Mouse (Mus musculus): ENCODE measurements at regions not wholly inside any gene's neighbourhood (a gene's known extent, or its start where the extent isn't known, plus 50 kb on each side); places are given as distances from the start of the nearest gene placed in this dataset.
A peak's percentile ranks its signal among the peaks of the same experiment; 100 is the strongest.

- DNase-seq (ENCODE audit: low spot score), result no peak
Measured at GRCm38 (mm10) chr13:46222031-46222430, 51.5 kb upstream of the Stmnd1 start.

DNA sequence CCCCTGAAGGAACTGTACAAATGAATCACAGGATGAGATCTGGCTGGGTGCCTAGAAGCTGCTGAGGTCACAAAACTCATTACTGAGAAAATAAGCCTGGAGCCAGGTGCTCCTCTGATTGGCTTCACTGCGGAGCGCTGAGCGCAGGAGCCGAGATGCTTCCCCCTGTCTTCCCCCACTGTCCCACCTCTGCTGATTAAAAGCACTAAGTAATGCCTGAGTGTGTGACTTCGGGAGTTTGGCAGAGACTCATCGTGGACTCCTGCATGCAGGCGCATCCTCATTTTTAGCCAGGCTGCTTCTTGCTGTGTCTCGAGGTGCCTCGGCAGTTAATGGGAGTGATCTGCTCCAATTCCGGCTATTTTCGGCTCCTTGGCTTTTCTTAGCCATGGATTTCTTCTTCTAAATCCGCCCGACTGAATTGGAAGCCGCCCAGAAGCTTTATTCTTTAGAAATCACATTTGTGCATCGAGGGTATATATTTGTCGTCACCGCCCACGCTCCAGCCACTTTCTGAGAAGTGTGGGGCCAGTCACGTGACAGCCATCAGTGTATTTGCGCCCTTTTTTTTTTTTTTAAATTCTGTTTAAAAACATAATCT lies 55.3 kb upstream of the Stmnd1 start:
- DNase-seq (ENCODE audit: low spot score), result no peak

DNA sequence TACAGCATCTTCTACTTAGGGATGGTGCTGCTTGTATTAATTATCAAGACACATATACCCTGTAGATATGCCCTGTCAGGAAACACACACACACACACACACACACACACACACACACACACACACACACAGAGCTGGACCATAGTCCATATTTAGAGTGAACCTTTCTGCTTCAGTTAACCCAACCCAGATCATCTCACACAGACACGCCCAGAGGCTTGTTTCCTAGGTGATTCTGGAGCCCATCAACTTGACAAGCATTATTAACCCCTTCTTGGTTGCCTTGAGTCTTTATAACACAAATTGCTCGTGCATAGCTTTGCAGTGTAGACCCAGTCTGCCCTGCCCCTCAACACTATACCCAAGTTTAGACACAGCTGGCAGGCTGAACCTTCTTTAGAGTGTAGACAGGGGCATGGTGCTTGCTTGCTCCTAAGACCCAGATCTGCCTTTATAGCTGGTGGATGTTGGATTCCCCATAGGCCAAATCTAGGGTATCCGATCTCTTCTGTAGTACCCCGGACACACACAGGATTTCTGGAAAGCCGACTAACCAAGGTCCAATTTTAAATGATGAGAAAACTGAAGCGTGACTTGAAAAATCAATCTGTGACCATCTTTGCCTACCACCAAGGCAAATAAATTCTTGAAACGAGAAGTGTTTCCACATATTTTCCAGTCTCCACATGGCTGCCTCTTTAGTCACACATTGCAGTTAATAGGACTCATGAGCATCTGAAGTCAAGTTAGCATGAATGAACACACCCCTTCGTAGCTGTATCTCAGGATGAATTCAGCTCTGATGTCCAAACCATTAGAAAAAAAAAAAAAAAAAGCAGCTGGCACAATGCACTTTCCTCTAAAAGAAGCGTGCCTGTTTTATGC lies 56.3 kb upstream of the Stmnd1 start:
- no peak for DNase-seq (ENCODE audit: low spot score)

GRCm38 (mm10) chr13:46203551-46203950 lies 70.0 kb upstream of the Stmnd1 start:
- DNase-seq (ENCODE audit: low spot score), result no peak

DNA sequence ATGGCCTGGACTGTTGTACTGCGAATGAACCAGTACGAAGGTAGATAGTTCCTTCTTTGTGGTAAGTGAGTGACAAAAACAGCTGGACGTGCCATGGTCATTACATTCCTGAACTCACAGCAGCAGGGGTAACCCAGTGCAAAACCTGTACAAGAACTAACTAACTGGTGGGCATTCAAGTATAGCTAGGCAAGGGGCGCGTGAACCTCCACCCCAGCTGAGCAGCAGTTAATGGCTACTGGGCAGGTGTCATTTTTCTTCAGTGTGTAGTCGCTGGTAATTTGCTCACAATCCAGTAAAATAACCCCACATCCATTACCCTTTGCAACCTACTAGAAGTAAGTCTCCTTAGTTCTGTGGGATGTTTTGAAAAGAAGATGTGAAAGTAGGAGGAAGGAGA lies 70.9 kb upstream of the Stmnd1 start:
- DNase-seq (ENCODE audit: low spot score), result no peak

DNA sequence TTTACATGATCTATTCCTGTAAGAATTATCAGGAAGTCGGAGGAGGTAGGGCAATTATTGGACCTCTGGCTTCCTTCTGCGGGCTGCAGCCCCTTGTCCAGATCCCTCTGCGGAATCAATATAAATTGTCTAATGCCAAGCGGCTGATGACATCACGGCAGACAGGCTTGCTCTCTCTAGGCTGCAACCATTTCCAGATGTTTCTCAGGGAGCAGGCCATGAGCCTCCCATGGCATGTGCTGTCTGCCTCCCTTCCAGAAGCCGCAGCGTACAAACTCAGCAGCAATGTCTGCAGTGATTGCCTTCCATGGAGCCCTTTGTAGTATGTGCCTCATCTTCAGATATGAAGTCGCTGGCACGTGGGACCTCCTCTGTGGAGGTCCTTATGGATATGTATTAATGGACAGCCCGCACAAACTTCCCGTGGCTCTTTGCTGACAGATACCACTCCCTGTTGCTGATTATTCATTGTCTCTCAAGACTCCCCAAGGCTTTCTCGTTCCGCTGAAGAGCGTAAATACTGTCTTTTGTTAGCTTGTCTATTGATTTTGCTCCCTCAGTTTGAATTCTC lies 72.4 kb upstream of the Stmnd1 start:
- no peak for DNase-seq (ENCODE audit: low spot score)

- no peak for DNase-seq (ENCODE audit: low spot score)
Measured at GRCm38 (mm10) chr13:46193131-46193530, 80.4 kb upstream of the Stmnd1 start.

- no peak for DNase-seq (ENCODE audit: low spot score)
Measured at GRCm38 (mm10) chr13:46189726-46190125, 83.8 kb upstream of the Stmnd1 start.

- DNase-seq (ENCODE audit: low spot score), result peak; percentile 25
Measured at GRCm38 (mm10) chr13:46182851-46183250, 90.7 kb upstream of the Stmnd1 start.

DNA sequence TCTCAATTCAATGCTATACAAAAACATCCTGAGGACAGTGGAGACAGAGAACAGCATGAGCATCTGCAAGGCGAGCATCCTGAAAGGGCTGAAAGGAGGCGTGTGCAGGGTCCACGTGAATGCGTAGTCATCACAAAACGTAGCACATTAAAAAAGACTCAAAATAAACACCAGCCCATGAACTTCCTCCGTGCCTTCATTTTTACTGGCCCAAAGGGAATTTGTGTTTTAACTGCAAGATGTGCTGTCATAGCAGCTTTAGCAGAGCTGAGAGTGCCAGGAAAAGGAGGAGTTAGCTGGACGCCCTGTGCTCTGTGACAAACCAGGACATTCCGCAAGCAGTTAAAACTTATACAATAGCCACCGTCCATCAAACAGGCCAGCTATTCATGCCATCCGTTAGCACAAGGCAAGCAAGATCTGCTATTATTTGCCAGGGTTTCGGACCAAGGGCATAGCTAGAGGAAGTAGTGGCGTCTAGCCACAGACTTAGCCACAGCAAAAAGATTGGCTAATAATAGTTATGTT lies 92.9 kb upstream of the Stmnd1 start:
- DNase-seq (ENCODE audit: low spot score), result no peak

DNA sequence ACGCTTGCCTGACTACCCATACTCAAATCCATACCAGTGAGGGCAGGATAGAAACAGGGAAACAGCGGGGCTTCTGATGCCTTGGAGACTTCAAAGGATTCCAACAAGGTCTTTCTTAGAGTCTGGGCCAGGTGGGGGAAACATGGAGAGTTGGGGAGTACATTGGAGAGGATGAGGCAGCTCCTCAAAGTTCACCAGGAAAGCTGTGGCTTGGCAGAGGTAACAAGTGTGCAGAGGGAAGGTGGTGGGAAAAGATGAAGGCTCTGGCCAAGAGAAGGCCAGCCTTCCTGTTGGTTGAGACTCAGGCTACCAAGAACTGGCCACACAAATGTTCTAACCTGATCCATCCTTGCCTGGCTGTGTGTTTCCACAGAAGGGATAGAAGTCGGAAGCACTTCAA lies 93.6 kb upstream of the Stmnd1 start:
- DNase-seq (ENCODE audit: low spot score), result no peak

- no peak for DNase-seq (ENCODE audit: low spot score)
Measured at GRCm38 (mm10) chr13:46173103-46173502, 100.4 kb upstream of the Stmnd1 start.

- DNase-seq (ENCODE audit: low spot score), result peak; percentile 65
Measured at GRCm38 (mm10) chr13:46162025-46162374, 111.5 kb upstream of the Stmnd1 start.

DNA sequence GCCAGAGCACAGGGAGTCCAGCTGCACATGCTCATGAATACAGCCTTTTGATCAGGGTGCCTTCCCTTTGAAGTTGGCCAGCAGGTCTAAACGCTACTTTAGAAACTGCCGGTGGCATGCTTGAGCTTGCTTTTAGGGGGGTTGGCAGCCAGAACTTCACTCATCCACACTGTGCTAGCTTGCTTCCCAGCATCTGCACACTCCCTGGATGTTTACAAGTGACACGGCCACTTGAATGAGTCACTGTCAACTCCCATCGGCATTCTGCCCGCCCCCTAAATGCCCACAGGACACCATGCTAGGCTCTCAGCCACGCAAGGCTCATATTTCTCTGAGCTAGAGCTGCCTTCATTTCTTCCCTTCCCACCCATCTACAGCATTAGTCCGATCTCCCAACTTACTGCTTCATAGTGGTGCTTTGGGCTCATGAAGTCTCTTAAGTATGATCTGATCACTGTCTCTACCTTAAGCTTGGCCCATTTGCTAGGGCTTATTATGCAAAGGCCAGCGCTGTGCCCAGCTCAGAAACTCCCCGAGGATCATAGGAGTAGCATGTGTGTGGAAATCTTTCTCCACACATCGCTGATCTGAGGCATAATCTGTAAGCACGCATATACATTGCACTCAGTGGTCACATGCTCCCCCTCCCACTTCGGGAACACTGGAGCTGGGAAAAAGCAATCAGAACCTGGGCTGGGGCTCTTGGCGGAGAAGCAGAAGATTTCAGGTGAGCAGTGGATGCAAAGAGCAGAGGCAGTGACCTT lies 112.1 kb upstream of the Stmnd1 start:
- DNase-seq (ENCODE audit: low spot score), result no peak

GRCm38 (mm10) chr13:46159354-46159753 lies 114.2 kb upstream of the Stmnd1 start:
- no peak for DNase-seq (ENCODE audit: low spot score)

DNA sequence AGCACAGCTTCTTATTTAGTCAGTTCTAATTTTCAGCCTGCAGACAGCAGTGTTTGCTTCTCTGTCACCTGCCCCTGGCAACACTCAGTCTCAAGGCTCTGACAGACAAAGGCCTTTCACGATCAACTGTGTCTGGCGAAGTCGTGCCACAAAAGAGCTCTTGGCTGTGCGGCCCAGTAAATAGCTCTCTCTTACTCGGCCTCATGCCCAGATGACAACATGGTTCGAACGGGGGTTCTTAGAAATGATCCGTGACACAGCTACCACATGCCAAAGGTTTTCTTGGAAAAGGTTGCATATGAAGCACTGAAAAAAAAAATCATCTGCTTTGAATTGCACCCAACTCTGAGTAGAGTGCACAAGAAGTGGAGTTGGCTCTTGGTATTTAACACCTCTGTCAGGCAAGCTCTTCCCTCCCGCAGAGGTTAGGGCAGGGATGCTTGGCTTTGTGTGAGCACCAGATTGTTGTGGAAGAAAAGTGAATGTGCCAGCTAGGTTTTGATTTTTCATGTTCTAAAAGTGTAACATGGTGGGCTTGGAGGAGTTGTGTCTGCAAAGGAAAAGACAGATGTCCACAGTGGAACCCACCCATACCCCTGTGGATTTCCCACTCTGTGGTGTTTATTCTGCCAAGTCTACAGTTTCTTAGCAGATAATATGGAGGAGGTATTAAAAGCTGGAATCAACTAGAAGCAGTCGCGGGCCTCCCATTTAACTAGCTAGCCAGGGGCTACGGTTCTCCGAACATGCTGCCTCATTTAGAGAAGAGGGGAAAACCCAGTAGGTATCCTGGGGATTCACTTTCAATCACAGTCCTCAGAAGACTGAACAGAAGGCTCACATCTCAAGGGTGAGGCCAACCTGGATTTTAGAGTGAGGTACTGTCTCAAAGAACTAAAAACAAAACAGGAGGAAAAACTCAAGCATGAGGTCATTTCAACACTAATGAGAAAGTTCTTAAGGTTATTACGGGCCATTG lies 120.0 kb upstream of the Stmnd1 start:
- DNase-seq (ENCODE audit: low spot score), result no peak

- no peak for DNase-seq (ENCODE audit: low spot score)
Measured at GRCm38 (mm10) chr13:46140006-46140405, 133.5 kb upstream of the Stmnd1 start.

DNA sequence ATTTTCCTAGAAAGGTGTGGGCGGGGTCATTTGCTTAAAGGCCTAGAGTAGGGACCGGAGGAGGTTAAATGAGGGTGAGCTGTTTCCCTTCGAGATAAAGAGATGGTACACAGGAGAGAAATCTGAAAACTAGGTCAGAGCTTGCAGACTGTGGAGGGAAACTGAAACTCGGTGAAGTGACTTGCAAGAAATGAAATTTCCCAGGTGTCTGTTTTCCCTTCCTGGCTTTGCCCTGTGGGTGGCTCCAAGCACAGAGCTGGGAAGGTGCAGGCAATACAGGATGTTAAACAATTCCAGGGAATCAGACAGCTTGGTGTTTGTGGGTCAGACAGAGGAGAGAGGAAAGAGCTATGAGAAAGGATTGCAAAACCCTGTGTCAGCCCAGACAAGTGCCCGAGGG lies 134.3 kb upstream of the Stmnd1 start:
- no peak for DNase-seq (ENCODE audit: low spot score)

DNA sequence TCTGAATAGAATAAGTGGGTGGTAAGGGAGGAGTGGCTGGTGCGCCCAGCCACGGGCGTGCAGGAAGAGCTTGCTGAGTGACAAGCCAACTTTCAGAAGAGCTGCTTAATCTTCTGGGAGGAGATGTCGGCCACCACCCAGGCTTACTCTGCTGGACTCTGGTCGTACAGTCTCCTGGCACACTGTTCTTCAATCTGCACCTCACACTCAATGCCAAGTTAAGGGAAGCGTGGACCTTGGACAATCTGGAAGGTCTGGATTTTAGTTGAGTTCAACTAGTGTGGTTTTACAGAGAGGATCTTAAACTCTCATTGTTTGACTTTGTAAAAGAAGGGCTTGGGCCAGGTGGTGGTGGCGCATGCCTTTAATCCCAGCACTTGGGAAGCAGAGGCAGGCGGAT lies 138.1 kb upstream of the Stmnd1 start:
- no peak for DNase-seq (ENCODE audit: low spot score)

DNA sequence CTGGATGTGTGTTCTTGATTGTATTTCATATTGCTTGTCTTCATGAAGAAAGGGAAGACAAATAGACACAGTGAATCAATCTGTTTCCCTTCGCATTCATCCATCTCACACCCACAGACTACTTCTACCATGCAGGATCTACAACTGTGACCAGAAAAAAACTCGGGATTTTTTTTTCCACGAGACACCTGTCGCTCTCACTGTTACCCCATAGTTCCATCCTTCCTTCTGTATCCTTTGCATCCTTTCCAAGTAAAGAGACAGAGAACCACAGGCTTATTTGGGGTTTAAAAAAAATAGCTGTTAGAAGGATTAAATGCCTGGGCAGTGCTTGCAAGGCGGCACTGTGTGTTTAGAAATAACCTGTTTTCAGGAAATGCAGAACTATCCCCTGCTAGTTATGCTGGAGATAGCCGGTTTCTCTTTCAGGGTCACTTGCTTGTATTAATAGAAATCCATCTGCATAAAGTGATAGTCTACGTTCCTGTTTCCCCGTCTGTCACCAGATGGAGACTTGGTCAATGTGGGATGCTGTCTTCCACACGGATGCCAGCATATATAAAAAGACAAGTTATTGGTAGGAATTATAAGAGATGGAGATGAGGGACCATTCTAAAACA lies 144.2 kb upstream of the Stmnd1 start:
- DNase-seq (ENCODE audit: low spot score), result no peak

DNA sequence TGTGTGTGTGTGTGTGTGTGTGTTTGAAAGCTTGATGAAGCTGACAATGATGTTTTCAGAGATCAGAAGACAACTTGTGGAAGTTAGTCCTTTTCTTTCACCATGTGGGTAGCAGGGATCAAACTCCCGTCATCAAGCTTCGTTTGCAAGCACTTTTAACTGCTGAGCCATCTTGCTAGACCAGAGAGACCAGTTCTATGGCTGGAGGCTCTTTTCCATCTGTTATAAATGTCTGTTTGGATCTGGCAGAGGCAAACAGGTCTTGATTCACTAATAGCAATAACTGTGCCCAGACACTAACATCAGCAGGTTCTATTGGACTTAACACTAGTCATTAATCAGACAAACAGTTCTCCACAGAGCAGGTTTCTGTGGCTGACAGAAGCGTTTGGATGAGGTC lies 150.1 kb upstream of the Stmnd1 start:
- no peak for DNase-seq (ENCODE audit: low spot score)
